ENCODE assay signal across 11 mouse cellular contexts in genomic region chr16:20195546-20195945, GRCm38 (mm10). TPM values are rescaled to one million over a fixed set of nuclear protein-coding genes. Genes with fewer than 3 reads are reported as not detected.
DNase-seq lines count a peak whose midpoint lies in the region; ATAC-seq lines count a peak whose summit lies in the region.
"Had no signal": no experiment of that assay in that cellular context is flagged by ENCODE, and none has a peak within 500 bp of the region (broad histone marks: within the 10 kb centered on the region; RNA-seq: fewer than 3 reads in every experiment).

No protein-coding gene starts in this region.

- no peaks in the 10 kb centered on the region for H3K9me3 ChIP-seq in forebrain, embryonic 15.5 days
- H3K9me3 ChIP-seq: limb, embryonic 15.5 days; neural tube, embryonic 12.5 days had no signal

- no peak overlapping the region for H3K4me2 ChIP-seq in forebrain, embryonic 15.5 days (replicated peaks)
- H3K4me2 ChIP-seq: limb, embryonic 15.5 days; neural tube, embryonic 12.5 days had no signal

- no peak for ATAC-seq in forebrain, embryonic 15.5 days (replicated peaks)

- no peak overlapping the region for H3K4me3 ChIP-seq in forebrain, embryonic 15.5 days
- H3K4me3 ChIP-seq: limb, embryonic 15.5 days; neural tube, embryonic 12.5 days had no signal

- no peak overlapping the region for H3K9ac ChIP-seq in forebrain, embryonic 15.5 days (replicated peaks)
- H3K9ac ChIP-seq: limb, embryonic 15.5 days; neural tube, embryonic 12.5 days had no signal

- WGBS in forebrain, embryonic 15.5 days: 98% methylated on average over 3 of the region's 3 CpGs

- DNase-seq in heart, adult 18-20 months: peak; percentile 21 to 28
- no peak for DNase-seq in heart, adult 8-10 months (ENCODE audit: low spot score)
- peak; percentile 19 for DNase-seq in thymus, postnatal 0 days (ENCODE audit: low spot score)
- no peak for DNase-seq in thymus, postnatal 36 days
- DNase-seq in kidney, postnatal 14 days: peak; percentile 45
- DNase-seq in ovary, postnatal 10 days (ENCODE audit: low spot score): no peak
- no peak for DNase-seq in heart, postnatal 36 days
- DNase-seq: gastrocnemius, postnatal 36 days had no signal

- intact Hi-C loops in heart, postnatal 36 days (cut with DNase I): no loop called here

- H3K4me1 ChIP-seq in forebrain, embryonic 15.5 days: no peaks in the 10 kb centered on the region
- H3K4me1 ChIP-seq: limb, embryonic 15.5 days; neural tube, embryonic 12.5 days had no signal

- H3K36me3 ChIP-seq in forebrain, embryonic 15.5 days: peaks cover 88% of the 10 kb centered on the region

- no peaks in the 10 kb centered on the region for H3K27me3 ChIP-seq in forebrain, embryonic 15.5 days
- H3K27me3 ChIP-seq: limb, embryonic 15.5 days; neural tube, embryonic 12.5 days had no signal

- no peak overlapping the region for H3K27ac ChIP-seq in forebrain, embryonic 15.5 days (replicated peaks)
- H3K27ac ChIP-seq: limb, embryonic 15.5 days; neural tube, embryonic 12.5 days had no signal

RNA-seq across cellular contexts. Expression of gene Map6d1, which starts 45.6 kb away (rescaled TPM):
- 1 to 10 TPM; 1.3 to 1.6 TPM for total RNA-seq in heart, adult 18-20 months (2021)
- total RNA-seq in heart, adult 8-10 months (2022): 1 to 10 TPM; 1.2 to 1.8 (median 1.4) TPM
- 0.05 and 0.10 TPM in 2 replicates for polyA plus RNA-seq in thymus, postnatal 0 days (2015; fragmentation: Nextera tagmentation; extraction: Ambion mirVana)
- polyA plus RNA-seq in forebrain, embryonic 15.5 days (2015; fragmentation: Nextera tagmentation; extraction: Ambion mirVana): 2.7 and 2.9 TPM in 2 replicates
- total RNA-seq in heart, postnatal 36 days (2021): 1 to 10 TPM; 1.3 to 1.5 TPM

RNA-seq across cellular contexts. Expression of gene Yeats2, which starts 54.7 kb away (rescaled TPM):
- 1 to 10 TPM; 7.1 to 9.8 TPM for total RNA-seq in heart, adult 18-20 months (2021)
- 1 to 10 TPM; 7.8 to 9.8 (median 8.5) TPM for total RNA-seq in heart, adult 8-10 months (2022)
- polyA plus RNA-seq in thymus, postnatal 0 days (2015; fragmentation: Nextera tagmentation; extraction: Ambion mirVana): 8.9 and 9.9 TPM in 2 replicates
- polyA plus RNA-seq in forebrain, embryonic 15.5 days (2015; fragmentation: Nextera tagmentation; extraction: Ambion mirVana): 24.3 and 30.2 TPM in 2 replicates
- total RNA-seq in heart, postnatal 36 days (2021): 10 to 100 TPM; 10.3 to 12.3 TPM

Comparison
In these comparisons a context has a peak if more than half of its experiments do, and no peak if none do; other contexts are left out.
1. DNase-seq: peak in heart, adult 18-20 months (2 of 2), thymus, postnatal 0 days (single experiment) and kidney, postnatal 14 days (single experiment); none in heart, adult 8-10 months (single experiment), thymus, postnatal 36 days (0 of 2), ovary, postnatal 10 days (single experiment) and heart, postnatal 36 days (0 of 2).